Mouse (Mus musculus) heart, postnatal 36 days (tissue): Measurements from ENCODE around the gene Myo5c. TPM values are rescaled to one million over a fixed set of nuclear protein-coding genes. Genes with fewer than 3 reads are reported as not detected.
"Not testable (repeated sequence)": the region's sequence is repeated elsewhere in the genome, so short reads cannot be mapped to it uniquely, and the experiment has no call there.

ENCODE experiments used
- DNase-seq, 2 experiments: peaks; one replicate each; pipeline ENCODE4 v3.0.0; 2021 to 2022
- intact Hi-C: fragments of 180-260 bp; cut with DNase I; formaldehyde crosslinking; loops from one replicate; pipeline ENCODE4 v1.15.1; 2025
- total RNA-seq, 2 experiments: library from RNA; stranded (reverse); gene quantifications; 2 replicates each; pipeline ENCODE4 v1.2.3; 2021

Gene Myo5c
- total RNA-seq, 2 experiments from 2014 or later, result 5.2 to 6.7 TPM

DNA sequence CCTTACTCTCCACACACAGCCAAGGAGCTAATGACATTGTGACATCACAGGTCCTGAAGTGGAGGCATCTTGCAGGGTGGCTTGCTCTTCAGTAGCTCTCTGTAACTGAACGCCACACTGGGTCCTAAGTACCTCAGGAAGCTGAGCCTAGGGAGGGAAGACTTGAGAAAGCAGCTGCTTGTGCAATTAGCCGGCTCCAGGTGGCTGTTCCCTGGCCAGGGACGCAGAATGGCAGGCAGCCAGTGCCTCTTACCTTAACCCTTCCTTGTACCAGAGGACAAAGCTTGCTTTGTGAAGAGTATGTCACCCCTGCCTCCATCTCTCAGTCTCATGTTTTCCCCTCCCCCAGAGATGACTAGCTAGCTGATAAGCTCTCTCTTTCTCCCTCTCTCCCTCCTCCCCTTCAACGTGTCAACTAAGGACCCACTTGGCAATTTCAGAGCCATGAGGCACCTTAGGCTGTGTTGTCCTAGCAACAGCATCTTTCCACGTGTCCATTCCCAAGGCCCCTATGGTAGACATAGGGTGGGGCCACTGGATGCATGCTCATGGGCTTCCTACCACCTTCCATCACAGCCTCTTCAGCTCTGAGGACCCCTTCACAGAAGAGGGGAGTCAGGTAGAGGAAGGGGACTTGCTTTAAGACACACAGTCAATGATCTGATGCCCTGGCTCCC lies 12.0 kb downstream of the Myo5c start:
- DNase-seq, result no peak
- intact Hi-C loops, result no loop called here

GRCm38 (mm10) chr9:75244527-75244926 lies 12.7 kb downstream of the Myo5c start:
- intact Hi-C loops, result no loop called here
- no peak for DNase-seq

DNA sequence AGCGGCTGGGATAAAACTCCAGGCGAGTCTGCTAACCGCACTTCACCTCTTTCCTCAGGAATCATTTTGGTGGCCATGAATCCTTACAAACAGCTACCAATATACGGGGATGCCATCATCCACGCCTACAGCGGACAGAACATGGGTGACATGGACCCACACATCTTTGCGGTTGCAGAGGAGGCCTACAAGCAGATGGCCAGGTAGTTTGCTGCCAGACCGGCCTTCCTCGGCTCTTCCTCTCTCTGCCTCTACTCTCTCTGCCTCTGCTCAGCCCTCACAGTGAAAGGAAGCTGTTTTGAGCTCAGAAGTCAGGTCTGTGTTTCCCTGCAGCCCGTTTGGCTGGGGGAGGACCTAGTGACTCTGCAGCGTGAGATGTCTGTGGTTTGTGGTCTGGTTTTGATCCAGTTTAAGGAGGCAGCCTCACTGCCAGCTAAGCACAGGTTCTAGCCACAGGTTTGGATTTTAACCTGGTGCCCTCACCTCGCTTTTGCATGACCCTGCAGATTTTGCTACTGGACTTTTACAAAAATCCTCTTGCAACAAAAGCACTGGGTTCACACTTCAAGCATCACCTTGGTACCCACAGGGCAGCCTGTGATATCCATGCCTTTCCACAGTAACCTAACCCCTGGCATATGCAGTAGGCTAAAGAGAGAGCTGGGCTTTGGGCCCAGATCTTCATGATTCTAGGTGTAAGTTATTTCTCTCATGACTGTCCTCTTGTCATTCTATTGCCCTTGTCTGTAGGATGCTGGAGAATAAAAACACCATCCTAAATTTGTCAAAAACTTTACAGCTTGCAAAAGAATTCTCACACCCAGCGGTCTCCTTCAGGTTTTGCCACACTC lies 14.5 kb downstream of the Myo5c start:
- intact Hi-C loops, result no loop called here
- no peak for DNase-seq

- intact Hi-C loops, result no loop called here
- no peak for DNase-seq
Measured at GRCm38 (mm10) chr9:75247870-75248269, 16.1 kb downstream of the Myo5c start.

- intact Hi-C loops, result no loop called here
Measured at GRCm38 (mm10) chr9:75248359-75248758, 16.5 kb downstream of the Myo5c start.

DNA sequence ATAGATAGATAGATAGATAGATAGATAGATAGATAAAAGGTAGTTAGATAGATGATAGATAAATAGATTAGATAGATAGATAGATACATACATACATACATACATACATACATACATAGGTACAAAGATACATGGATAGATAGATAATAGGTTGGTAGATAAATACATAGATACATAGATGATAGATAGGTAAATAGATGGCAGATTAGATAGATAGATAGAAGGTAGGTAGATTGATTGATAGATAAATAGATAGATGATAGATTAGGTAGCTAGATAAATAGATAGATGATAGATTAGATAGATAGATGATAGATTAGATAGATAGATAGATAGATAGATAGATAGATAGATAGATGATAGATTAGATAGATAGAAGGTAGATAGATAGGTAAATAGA lies 17.1 kb downstream of the Myo5c start:
- intact Hi-C loops, result no loop called here
- DNase-seq, result no peak

More at GRCm38 (mm10) chr9:75248359-75248758, 16.5 kb downstream of the Myo5c start:
- no peak for DNase-seq

GRCm38 (mm10) chr9:75253158-75253557 lies 21.3 kb downstream of the Myo5c start:
- DNase-seq, intact Hi-C loops: not testable (repeated sequence)

DNA sequence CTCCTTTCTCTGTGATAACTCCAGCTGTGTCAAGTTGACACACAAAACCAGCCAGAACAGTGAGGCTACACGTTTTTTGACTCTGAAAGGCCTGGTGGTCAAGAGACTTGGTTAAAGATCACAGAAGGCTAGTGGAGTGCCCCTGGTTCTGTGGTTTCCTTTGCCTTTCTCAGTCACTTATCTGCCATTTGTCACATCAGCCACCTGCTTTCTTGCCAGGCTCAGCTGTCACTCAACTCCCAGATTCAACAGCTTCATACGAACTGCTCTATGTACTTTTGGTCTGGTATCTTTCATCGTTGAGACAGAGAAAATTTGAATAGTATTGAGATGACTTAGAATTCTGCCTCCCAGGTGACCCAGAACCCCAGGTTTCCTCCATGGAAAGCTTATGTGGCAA lies 21.9 kb downstream of the Myo5c start:
- peak in 1 of 2 experiments; percentile 32 for DNase-seq
- intact Hi-C loops, result no loop called here

GRCm38 (mm10) chr9:75254196-75254955 lies 22.6 kb downstream of the Myo5c start:
- peak; percentile 39 to 50 for DNase-seq
- intact Hi-C loops, result no loop called here

GRCm38 (mm10) chr9:75255820-75256545 lies 24.2 kb downstream of the Myo5c start:
- intact Hi-C loops, result no loop called here
- DNase-seq, result no peak

GRCm38 (mm10) chr9:75258792-75259191 lies 27.0 kb downstream of the Myo5c start:
- intact Hi-C loops, result no loop called here
- no peak for DNase-seq

DNA sequence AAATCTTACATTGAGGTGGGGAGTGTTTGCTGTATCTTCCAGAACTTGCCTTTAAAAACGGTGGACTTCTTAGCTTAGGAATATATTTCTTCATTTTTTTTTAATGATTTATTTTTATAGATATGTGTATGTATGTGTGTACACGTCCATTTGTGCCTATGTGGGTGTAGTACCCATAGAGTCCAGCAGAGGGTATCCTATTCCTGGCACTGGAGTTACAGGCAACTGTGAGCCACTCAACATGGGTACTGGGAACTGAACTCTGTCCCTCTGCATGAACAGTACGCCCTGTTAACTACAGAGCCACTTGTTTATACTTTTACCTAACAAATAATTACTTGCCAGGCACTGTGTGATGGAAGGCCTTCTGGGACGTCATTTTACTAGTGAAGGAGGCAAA lies 27.8 kb downstream of the Myo5c start:
- intact Hi-C loops, result no loop called here

GRCm38 (mm10) chr9:75261332-75261872 lies 29.6 kb downstream of the Myo5c start:
- DNase-seq, result no peak
- intact Hi-C loops, result no loop called here

More for the DNA sequence above, 27.8 kb downstream of the Myo5c start:
- no peak for DNase-seq

GRCm38 (mm10) chr9:75262235-75262826 lies 30.5 kb downstream of the Myo5c start:
- no peak for DNase-seq
- intact Hi-C loops, result no loop called here

GRCm38 (mm10) chr9:75264008-75264718 lies 32.3 kb downstream of the Myo5c start:
- DNase-seq, result no peak
- intact Hi-C loops, result no loop called here

DNA sequence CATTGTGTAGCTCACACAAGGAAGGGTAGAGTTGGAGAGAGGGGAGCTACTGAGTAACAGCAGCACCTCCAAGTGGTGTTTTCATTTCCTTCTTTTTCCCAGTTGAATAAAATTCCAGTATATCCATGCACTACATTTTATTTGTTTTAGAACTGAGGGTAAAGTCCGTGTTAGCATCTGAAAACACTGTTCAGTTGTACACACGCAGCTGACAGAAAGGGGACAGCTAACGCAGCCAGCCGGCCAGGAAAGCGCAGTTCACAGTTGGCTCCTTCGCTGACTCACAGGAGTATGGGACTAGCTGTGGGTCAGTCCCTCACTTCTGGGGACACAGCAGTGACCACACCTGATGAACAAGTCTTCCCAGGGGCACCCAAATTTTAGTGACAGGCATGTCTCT lies 35.3 kb downstream of the Myo5c start:
- no peak for DNase-seq
- intact Hi-C loops, result no loop called here

GRCm38 (mm10) chr9:75270382-75270781 lies 38.6 kb downstream of the Myo5c start:
- no peak for DNase-seq
- intact Hi-C loops, result no loop called here

- intact Hi-C loops, result no loop called here
- DNase-seq, result no peak
Measured at GRCm38 (mm10) chr9:75271539-75271938, 39.7 kb downstream of the Myo5c start.

DNA sequence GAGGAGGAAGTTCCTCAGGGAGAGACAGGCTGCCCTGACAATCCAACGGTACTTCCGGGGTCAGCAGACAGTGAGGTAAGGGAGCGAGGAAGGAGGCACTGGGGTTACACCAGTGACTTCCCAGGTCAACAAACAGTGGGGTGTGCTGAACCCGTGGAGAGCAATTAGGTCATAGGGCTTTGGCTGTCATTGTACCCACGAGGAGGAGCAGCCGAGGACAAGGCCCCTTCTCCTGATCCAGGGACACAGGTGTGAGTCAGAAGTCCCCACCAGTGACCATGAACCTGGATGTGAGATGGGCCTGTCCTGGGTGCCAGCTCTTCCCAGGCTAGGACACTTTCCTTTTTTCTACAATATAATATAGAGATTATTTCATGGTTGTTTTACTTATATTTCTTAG lies 41.8 kb downstream of the Myo5c start:
- intact Hi-C loops, result no loop called here
- no peak for DNase-seq
